Mouse (Mus musculus) regulatory T cell (primary cell): ENCODE measurements around the gene Serpina3g.
"Not testable (repeated sequence)": the region's sequence is repeated elsewhere in the genome, so short reads cannot be mapped to it uniquely, and the experiment has no call there.

Experiments used
- in situ Hi-C: fragments of 300-600 bp; cut with MboI, MseI; formaldehyde crosslinking; loops from one replicate; pipeline ENCODE4 v1.15.1; 2025; ENCODE audit warnings: high pct_unique_total_duplicates

Serpina3g gene

DNA sequence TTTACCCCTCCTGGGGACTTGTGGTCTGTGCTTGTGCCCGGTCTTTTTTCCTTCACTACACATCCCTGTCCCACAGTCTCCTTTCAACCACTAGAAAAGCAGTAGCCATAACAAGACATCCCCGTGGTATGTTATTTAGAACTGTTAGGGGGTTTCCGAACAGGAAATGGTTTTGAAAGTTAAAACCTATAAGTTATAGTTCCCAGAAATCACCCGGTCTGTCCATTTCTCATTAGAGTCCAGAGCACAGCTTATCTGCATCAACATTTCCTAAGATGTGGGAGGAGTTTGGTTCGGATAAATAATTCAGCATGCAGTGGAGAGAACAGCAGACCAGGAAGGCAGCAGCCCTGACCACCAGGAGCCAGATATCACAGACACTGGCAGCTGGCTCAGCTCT lies at the start of gene Serpina3g:
Gene Serpina3g, plus strand, starts transcription at position 331 of the 400 bp plus-strand sequence.
- in situ Hi-C loops, result no loop called here

- in situ Hi-C loops, result no loop called here
These were observed 46.8 kb upstream of the Serpina3g start for GRCm38 (mm10) chr12:104189246-104189645.

GRCm38 (mm10) chr12:104190852-104191251 lies 45.2 kb upstream of the Serpina3g start:
- in situ Hi-C loops, result no loop called here

DNA sequence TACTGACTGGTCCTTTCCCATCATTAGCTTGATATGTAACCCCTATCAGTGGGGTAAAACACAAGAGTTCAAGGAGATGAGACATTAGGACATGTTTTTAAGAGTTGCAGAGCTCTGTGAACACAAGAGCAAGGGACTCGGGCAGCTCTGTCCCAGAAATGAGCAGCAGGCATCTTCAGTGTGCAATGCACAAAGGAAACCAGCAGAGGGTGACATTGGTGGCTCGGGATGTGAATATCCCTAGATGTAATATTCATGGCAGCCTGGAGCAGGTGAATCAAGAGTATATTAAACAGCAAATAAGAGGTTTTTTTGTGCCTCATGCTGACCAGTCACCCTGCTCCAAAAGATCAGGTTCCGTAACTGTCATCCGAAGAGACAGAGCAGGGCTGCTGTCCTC lies 26.9 kb upstream of the Serpina3g start:
- in situ Hi-C loops, result no loop called here

- in situ Hi-C loops, result no loop called here
These were observed 26.2 kb upstream of the Serpina3g start for GRCm38 (mm10) chr12:104209802-104210201.

DNA sequence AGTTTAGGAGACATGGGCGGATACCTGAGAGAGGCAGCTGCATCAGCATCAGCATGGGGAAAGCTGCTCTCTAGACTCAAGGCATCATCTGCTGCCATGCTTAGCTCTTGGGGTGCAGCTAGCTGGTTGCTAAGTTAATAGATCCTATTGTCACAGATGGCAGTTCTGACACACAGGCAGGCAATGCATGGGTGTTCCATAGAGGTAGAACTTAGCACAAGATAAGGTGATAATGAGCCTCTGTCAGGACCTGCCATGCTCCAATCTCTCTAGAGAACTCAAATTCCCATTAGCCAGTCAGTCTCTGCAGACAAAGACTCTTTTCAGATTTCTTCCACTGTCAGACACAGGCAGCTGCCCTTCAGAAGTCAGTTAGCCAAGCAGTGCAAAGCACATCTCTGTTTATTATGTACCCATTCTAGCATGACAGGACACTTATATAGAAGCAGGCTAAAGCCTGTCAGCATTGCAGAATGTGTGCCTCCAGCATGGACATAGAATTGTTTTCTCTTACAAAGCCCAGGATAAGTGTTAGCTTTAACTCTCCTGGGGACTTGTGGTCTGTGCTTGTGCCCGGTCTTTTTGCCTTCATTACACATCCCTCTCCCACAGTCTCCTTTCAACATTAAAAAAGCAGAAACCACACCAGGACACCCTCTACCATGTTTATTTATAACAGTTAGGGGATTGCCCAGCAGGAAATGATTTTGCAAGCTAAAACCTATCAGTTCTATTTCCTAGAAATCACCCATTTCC lies 22.2 kb upstream of the Serpina3g start:
- in situ Hi-C loops, result no loop called here

DNA sequence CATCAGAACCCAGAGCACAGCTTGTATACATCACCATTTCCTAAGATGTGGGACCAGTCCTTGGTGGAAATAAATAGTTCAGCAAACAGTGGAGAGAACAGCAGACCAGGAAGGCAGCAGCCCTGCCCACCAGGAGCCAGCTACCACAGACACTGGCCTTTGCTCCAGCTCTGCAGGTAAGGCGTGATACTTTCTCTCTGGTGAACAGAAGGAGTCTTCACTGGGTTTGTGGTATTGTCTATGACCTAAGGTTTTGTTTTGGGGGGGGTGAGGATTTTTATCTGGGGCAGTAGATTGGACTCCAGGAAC lies 21.6 kb upstream of the Serpina3g start, which contains the start of gene Serpina3f:
Gene Serpina3f, plus strand, starts transcription at position 100 of the 309 bp plus-strand sequence.
- in situ Hi-C loops, result no loop called here

DNA sequence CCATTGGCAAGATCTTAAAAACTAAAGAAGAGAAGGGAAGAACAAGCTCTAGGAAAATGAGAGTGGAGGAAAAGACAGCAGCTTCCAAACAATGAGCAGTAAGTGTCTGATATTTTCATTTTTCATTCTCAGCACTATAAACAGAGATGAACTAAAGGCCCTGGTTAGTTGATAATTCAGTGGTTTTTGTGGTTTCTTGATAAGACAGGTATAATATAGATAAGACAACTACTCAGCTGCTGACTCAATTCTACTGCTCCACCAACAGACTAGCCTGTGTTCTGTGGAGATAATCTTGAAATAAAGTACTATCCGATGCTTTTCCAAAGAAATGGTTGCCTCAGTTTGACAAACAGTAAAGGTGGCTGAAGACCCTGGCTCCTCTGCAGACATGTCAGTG lies 20.8 kb upstream of the Serpina3g start:
- in situ Hi-C loops, result no loop called here

- in situ Hi-C loops, result no loop called here
These were observed 14.4 kb upstream of the Serpina3g start for GRCm38 (mm10) chr12:104221616-104222015.

GRCm38 (mm10) chr12:104223690-104224089 lies 12.4 kb upstream of the Serpina3g start:
- in situ Hi-C loops, result no loop called here

- in situ Hi-C loops, result no loop called here
These were observed 11.3 kb upstream of the Serpina3g start for GRCm38 (mm10) chr12:104224598-104225300.

DNA sequence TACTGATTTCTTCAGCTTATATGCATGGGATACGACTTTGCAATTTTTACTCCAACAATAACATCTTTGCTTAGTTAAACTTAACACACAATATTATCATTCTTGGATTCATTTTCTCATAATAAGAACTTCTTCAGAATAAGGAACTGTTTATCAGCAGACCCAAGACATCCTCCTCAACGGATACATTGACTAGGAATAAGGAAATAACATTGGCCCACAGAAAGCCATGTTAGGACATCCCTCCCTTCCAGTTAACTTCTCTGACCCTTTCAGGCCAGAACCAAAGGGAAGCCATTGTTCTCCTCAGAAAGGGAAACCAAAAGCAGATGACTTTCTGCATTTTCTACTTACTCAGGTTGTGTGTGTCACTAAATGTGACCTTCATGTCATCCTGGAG lies 5.3 kb upstream of the Serpina3g start:
- in situ Hi-C loops, result no loop called here

GRCm38 (mm10) chr12:104238048-104238447 lies 2.0 kb downstream of the Serpina3g start:
- in situ Hi-C loops, result not testable (repeated sequence)

- in situ Hi-C loops, result loop anchor here (10.0 kb wide), 1 partner anchor 181 kb away; no protein-coding TSS in a partner anchor
These were observed 7.3 kb downstream of the Serpina3g start for GRCm38 (mm10) chr12:104243307-104243706.

DNA sequence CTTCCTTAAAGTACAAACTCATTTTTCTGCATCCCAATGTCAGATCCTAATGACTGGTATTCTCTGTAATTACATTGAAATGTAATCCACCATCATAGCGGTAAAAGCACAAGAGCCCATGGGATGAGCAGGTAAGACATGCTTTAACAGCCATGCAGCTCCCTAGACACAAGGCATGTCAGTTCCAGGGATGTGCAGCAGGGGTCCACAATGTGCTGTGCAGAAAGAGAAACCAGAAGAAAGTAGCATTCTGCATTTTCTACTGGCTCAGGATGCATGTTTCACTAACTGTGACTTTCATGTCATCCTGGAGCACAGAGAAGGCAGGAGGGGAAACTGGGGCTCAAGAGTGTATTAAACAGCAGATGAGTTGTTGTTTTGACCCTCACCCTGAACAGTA lies 9.0 kb downstream of the Serpina3g start:
- in situ Hi-C loops, result loop anchor here (10.0 kb wide), 1 partner anchor 180 kb away; no protein-coding TSS in a partner anchor

- in situ Hi-C loops, result loop anchor here (10.0 kb wide), 1 partner anchor 179 kb away; no protein-coding TSS in a partner anchor
These were observed 9.6 kb downstream of the Serpina3g start for GRCm38 (mm10) chr12:104245595-104245994.

GRCm38 (mm10) chr12:104247553-104248002 lies 11.5 kb downstream of the Serpina3g start:
- in situ Hi-C loops, result loop anchor here (10.0 kb wide), 1 partner anchor 177 kb away; no protein-coding TSS in a partner anchor

DNA sequence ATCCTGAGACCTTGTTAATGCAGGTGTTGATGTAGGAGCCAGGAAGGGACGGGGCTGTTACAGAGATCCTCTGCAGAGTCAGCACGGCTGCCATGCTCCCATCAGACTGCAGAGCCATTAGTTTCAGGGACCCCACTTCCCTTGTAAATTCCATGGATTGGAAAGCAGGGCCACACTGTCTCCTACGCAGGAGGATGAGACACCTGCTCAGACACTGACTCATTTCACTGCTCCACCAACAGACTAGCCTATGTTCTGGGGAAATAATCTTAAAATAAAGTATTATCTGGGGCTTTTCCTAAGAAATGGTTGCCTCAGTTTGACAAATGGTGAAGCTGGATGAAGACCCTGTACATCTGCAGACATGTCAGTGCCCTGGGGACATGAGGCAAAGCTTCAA lies 12.2 kb downstream of the Serpina3g start:
- in situ Hi-C loops, result loop anchor here (10.0 kb wide), 1 partner anchor 177 kb away; no protein-coding TSS in a partner anchor

- in situ Hi-C loops, result no loop called here
These were observed 25.0 kb downstream of the Serpina3g start for GRCm38 (mm10) chr12:104261041-104261440.

DNA sequence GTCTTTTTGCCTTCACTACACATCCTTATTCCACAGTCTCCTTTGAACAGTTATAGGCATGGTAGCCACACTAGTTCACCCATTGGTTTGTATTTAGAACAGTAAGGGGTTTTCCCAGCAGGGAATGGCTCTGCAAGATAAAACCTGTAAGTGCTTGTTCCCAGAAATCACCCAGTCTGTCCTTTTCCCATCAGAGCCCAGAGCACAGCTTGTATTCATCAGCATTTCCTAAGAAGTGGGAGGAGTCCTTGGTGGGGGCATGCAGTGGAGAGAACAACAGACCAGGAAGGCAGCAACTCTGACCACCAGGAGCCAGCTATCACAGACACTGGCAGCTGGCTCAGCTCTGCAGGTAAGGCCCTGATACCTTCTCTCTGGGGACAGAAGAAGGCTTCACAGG lies 26.8 kb downstream of the Serpina3g start, which contains the start of gene Serpina3i:
Gene Serpina3i, plus strand, starts transcription at position 260 of the 400 bp plus-strand sequence.
- in situ Hi-C loops, result no loop called here

DNA sequence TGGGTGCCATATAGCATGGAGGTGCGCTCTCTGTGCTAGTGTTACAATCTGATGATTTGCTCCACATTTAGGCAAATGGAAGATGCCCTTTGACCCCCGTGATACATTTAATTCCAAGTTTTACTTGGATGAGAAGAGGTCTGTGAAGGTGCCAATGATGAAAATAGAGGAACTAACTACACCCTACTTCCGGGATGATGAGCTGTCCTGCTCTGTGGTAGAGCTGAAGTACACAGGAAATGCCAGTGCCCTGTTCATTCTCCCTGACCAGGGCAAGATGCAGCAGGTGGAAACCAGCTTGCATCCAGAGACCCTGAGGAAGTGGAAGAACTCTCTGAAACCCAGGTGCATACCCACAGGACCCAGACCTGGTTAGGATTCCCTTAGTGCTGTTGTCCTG lies 30.3 kb downstream of the Serpina3g start:
- in situ Hi-C loops, result no loop called here

DNA sequence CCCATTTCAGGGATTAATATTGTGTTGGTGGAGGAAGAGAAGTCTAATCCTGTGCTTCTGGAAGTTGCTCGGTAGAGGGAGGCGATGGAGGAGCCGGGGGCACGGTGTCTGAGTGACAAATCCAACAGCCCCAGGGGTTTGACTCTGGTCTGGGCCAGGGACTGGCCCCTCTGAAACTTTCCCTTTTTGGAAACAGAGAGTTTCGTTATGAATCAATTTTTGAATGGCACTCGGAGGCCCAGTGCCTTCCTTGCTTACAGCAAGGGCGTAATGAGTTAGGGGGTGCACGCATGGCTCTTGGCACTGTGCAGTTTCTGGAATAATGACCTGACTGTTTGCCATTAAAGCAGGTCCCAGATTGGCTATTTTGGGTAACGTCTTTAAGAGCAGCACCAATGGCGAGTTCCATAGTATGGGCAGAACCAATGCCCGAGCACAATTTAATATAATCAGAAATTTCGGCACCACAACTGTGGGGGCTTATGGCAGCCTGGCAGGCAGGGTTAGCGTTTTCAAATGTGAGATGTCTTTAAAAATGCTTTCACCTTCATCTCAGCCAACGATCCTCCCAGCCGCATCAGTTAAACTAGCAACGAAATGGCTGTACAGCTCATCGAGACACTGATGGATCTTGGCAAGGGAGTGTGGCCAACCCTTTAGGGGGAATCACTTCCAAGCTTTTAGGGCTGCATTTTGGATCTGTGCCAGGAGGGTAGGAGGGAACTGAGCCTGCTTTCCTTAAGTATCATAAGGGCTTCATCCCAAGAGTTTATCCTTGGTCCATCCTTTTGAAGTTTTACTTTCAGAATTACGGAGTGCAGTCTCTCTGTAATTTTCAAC lies 42.4 kb downstream of the Serpina3g start:
- in situ Hi-C loops, result no loop called here
